Mouse (Mus musculus) kidney, postnatal 0 days (tissue): ENCODE results near the gene Mrrf. TPM values are rescaled to one million over a fixed set of nuclear protein-coding genes. Genes with fewer than 3 reads are reported as not detected.

ENCODE experiments used
- ATAC-seq: fragments of 200-750 bp; cut with Nextera tagmentation; replicated peaks from 2 replicates; pipeline ENCODE4 v1.8.0; 2017; ENCODE audit warnings: low read depth, moderate number of reproducible peaks, moderate TSS enrichment, moderate library complexity; ENCODE audit not compliant: low FRiP score
- DNase-seq: peaks from one replicate; pipeline ENCODE4 v3.0.0-alpha.2; 2016; ENCODE audit warnings: low spot score
- H3K27ac ChIP-seq: fragments of 300-500 bp; sonication (generic); 2 replicates; pipeline ENCODE4 v1.5.1; 2014; ENCODE audit warnings: mild to moderate bottlenecking
- H3K27me3 ChIP-seq: fragments of 300-500 bp; sonication (generic); 2 replicates; pipeline ENCODE4 v1.6.1; 2014; ENCODE audit warnings: low read length, mixed read lengths; ENCODE audit not compliant: insufficient read depth
- H3K36me3 ChIP-seq: fragments of 300-500 bp; sonication (generic); 2 replicates; pipeline ENCODE4 v1.6.1; 2014; ENCODE audit warnings: low read length, mixed read lengths; ENCODE audit not compliant: insufficient read depth
- H3K4me1 ChIP-seq: fragments of 300-500 bp; sonication (generic); replicated peaks from 2 replicates; pipeline ENCODE4 v1.6.1; 2014; ENCODE audit warnings: antibody characterized with exemption, low read length, mixed read lengths; ENCODE audit not compliant: insufficient read depth
- H3K4me2 ChIP-seq: fragments of 300-500 bp; sonication (generic); 2 replicates; pipeline ENCODE4 v1.6.1; 2014; ENCODE audit warnings: mild to moderate bottlenecking, low read length, moderate library complexity, mixed read lengths
- H3K4me3 ChIP-seq: fragments of 300-500 bp; sonication (generic); replicated peaks from 2 replicates; pipeline ENCODE4 v1.5.1; 2014; ENCODE audit warnings: low read depth, low read length
- H3K9ac ChIP-seq: fragments of 300-500 bp; sonication (generic); 2 replicates; pipeline ENCODE4 v1.6.1; 2014; ENCODE audit warnings: low read depth, low read length
- H3K9me3 ChIP-seq: fragments of 300-500 bp; sonication (generic); replicated peaks from 2 replicates; pipeline ENCODE4 v1.6.1; 2016; ENCODE audit warnings: low read length, inconsistent platforms, mixed read lengths
- CTCF ChIP-seq: IDR thresholded peaks from 2 replicates; pipeline ENCODE4 v1.5.1; 2016; ENCODE audit warnings: antibody characterized with exemption, low read depth, mild to moderate bottlenecking, moderate library complexity
- WGBS: fragments of 180-500 bp; shearing (Covaris S2); extraction: QIAGEN DNeasy Blood & Tissue Kit; methylation state at CpG from one replicate; pipeline ENCODE4 v1.1.7; 2014; 5-methylcytosine and 5-hydroxymethylcytosine counted together
- polyA plus RNA-seq: library from polyadenylated mRNA; unstranded; fragments of >200 nt; fragmentation: Nextera tagmentation; extraction: Ambion mirVana; gene quantifications from 2 replicates; pipeline ENCODE4 v1.2.1, GENCODE M21; 2015

Gene Mrrf
- polyA plus RNA-seq, 1 experiment from 2014 or later, result 25.4 TPM

GRCm38 (mm10) chr2:36220106-36220505 is 83.9 kb downstream of the Mrrf start:
- H3K27me3 ChIP-seq, result no peaks in the 10 kb centered on the region
- no peak for TF ChIP-seq CTCF
- no peak overlapping the region for H3K4me3 ChIP-seq
- H3K4me2 ChIP-seq, result no peak overlapping the region
- H3K27ac ChIP-seq, result no peak overlapping the region
- no peak overlapping the region for H3K9ac ChIP-seq
- H3K36me3 ChIP-seq, result no peaks in the 10 kb centered on the region
- no peak for ATAC-seq
- 85% methylated on average over 8 of the region's 8 CpGs for WGBS
- DNase-seq, result no peak
- H3K9me3 ChIP-seq, result no peaks in the 10 kb centered on the region
- peaks cover 18% of the 10 kb centered on the region; the same call in 1 of the 2 replicates for H3K4me1 ChIP-seq

- Histone ChIP-seq H3K27ac (no peak overlapping the region), H3K4me3 (no peak overlapping the region), H3K9me3 (no peaks in the 10 kb centered on the region), H3K4me2 (no peak overlapping the region), H3K9ac (no peak overlapping the region), H3K36me3 (no peaks in the 10 kb centered on the region), H3K4me1 (peaks cover 18% of the 10 kb centered on the region; the same call in 1 of the 2 replicates), H3K27me3 (no peaks in the 10 kb centered on the region)
- no peak for DNase-seq
- TF ChIP-seq CTCF, result no peak
- WGBS, result 75% methylated on average over 4 of the region's 4 CpGs
- no peak for ATAC-seq
These were observed 84.7 kb downstream of the Mrrf start for GRCm38 (mm10) chr2:36220891-36221290.

DNA sequence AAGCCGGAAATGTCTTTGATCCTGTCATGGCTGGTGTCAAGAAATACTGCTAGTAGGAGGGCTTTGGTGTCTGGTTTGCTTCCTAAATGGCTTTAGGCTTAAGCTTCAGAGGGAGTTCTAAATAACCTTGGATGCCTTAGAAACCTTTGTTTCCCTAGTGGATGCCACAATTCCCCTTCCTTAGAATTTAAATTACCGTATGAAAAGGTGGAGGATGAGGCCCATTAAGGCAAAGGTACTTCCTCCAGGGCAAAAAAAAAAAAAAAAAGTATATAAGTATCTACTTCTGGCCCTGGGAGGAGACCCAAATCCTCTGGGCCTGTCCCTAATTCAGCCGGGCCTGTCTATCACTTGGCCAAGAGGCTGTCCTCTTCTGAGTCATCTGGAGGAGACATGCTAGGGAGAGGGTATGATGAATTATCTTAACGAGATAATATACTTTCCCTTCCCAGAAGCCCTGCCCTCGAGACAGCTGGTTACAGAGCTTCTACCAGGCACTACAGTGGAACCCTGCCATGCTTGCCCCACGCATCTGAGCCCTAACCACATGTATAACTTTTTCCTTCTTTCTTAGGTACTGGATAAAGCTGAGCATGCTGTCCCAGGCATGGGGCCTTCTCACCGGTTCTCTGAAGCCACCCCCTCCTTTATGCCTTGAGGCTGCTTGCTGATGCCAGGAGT is 86.1 kb downstream of the Mrrf start:
- H3K27me3 ChIP-seq, result no peaks in the 10 kb centered on the region
- no peak for ATAC-seq
- no peaks in the 10 kb centered on the region for H3K9me3 ChIP-seq
- no peak overlapping the region for H3K27ac ChIP-seq
- 58% methylated on average over 7 of the region's 7 CpGs for whole genome bisulfite sequencing
- H3K36me3 ChIP-seq, result no peaks in the 10 kb centered on the region
- no peak for DNase-seq
- peaks cover 8% of the 10 kb centered on the region; the same call in 1 of the 2 replicates for H3K4me1 ChIP-seq
- H3K4me3 ChIP-seq, result no peak overlapping the region
- no peak overlapping the region for H3K9ac ChIP-seq
- no peak for TF ChIP-seq CTCF
- no peak overlapping the region for H3K4me2 ChIP-seq

DNA sequence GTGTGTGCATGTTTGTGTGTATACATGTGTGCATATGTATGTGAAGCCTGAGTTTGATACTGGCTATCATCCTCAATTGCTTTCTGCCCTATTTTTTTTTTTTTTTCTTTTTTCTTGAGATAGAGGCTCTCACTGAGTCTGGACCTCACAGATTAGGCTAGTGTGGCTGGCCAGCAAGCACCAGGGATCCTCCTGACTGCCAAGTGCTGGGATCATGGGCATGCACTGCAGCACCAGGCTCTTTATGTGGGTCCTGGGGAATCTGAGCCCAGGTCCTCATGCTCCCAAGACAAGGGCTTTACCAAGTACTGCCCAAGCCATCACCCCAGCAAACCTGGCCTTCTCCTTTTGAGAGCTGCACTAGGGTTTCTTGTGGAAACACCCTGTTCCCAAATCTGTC is 87.2 kb downstream of the Mrrf start:
- Histone ChIP-seq H3K4me2 (no peak overlapping the region), H3K9ac (no peak overlapping the region), H3K4me1 (no peaks in the 10 kb centered on the region), H3K27me3 (no peaks in the 10 kb centered on the region), H3K9me3 (no peaks in the 10 kb centered on the region), H3K4me3 (no peak overlapping the region), H3K36me3 (no peaks in the 10 kb centered on the region), H3K27ac (no peak overlapping the region)
- ATAC-seq (no peak), DNase-seq (no peak)
- TF ChIP-seq CTCF, result no peak

DNA sequence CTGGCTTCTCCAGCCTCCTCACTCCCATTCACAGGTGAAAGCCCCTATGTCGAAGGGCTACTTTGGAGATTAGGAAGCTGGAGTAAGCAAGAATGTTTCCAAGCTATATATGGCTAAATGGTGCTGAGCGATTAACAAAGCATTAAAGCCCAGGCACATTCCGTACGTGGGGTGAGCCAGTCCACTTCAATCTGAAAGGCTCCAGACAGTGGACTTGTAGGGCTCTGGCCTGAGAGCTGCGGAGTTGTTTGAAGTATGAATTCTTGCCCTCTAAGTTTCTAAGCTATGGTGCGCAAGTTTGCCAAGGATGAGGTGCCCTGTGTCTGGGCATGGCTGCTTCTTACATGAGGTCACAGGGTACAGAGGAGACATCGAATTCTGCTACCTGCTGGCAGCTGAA is 88.0 kb downstream of the Mrrf start:
- 79% methylated on average over 7 of the region's 7 CpGs for WGBS
- no peak overlapping the region for H3K4me2 ChIP-seq
- ATAC-seq (no peak), DNase-seq (no peak)
- H3K9ac ChIP-seq, result no peak overlapping the region
- no peak for TF ChIP-seq CTCF
- H3K36me3 ChIP-seq, result no peaks in the 10 kb centered on the region
- H3K27ac ChIP-seq, result no peak overlapping the region
- no peaks in the 10 kb centered on the region for H3K9me3 ChIP-seq
- no peak overlapping the region for H3K4me3 ChIP-seq
- no peaks in the 10 kb centered on the region for H3K4me1 ChIP-seq
- H3K27me3 ChIP-seq, result no peaks in the 10 kb centered on the region

GRCm38 (mm10) chr2:36224599-36224998 is 88.4 kb downstream of the Mrrf start:
- Histone ChIP-seq H3K4me2 (no peak overlapping the region), H3K4me1 (no peaks in the 10 kb centered on the region), H3K9me3 (no peaks in the 10 kb centered on the region), H3K36me3 (no peaks in the 10 kb centered on the region), H3K27me3 (no peaks in the 10 kb centered on the region), H3K27ac (no peak overlapping the region), H3K4me3 (no peak overlapping the region), H3K9ac (no peak overlapping the region)
- ATAC-seq, result no peak
- TF ChIP-seq CTCF, result no peak
- peak; percentile 57 for DNase-seq
- WGBS, result 6% methylated on average over 2 of the region's 2 CpGs

- Histone ChIP-seq H3K27me3 (no peaks in the 10 kb centered on the region), H3K4me3 (peak within 1 kb of the TSS; percentile 61), H3K9ac (peak within 1 kb of the TSS; percentile 63), H3K27ac (peak within 1 kb of the TSS; percentile 72), H3K4me2 (peak within 1 kb of the TSS; percentile 94), H3K4me1 (0 out of 2 replicates have a peak, but pooled peaks cover 8% of the 10 kb centered on the region), H3K36me3 (no peaks in the 10 kb centered on the region), H3K9me3 (no peaks in the 10 kb centered on the region)
- TF ChIP-seq CTCF, result peak; percentile 33; the same call in 1 of the 2 replicates
- ATAC-seq (peak; percentile 67), DNase-seq (peak; percentile 75)
- 1% methylated on average over 18 of the region's 18 CpGs for whole genome bisulfite sequencing
These were observed 94.2 kb downstream of the Mrrf start, which contains the start of gene Ptgs1 for GRCm38 (mm10) chr2:36230366-36230765. Ptgs1 (plus strand) TSS chr2:36230426.
